Mouse (Mus musculus) thymus, adult 2 months (tissue): ENCODE data around the gene F2r. TPM values are rescaled to one million over a fixed set of nuclear protein-coding genes. Genes with fewer than 3 reads are reported as not detected.

Experiments
- DNase-seq: peaks from one replicate; pipeline ENCODE4 v3.0.0; 2021
- H3K27ac ChIP-seq: fragments of 200-500 bp; 2 replicates; pipeline ENCODE4 v1.5.1; 2012; ENCODE audit warnings: low read length, control low read depth; ENCODE audit not compliant: control insufficient read depth, insufficient read depth
- H3K27me3 ChIP-seq: fragments of 200-500 bp; 2 replicates; pipeline ENCODE4 v1.6.1; 2012; ENCODE audit warnings: mild to moderate bottlenecking, low read length, moderate library complexity, mixed read lengths; ENCODE audit not compliant: control insufficient read depth, insufficient read depth
- H3K36me3 ChIP-seq: fragments of 200-500 bp; 2 replicates; pipeline ENCODE4 v1.6.1; 2012; ENCODE audit warnings: mild to moderate bottlenecking, low read length, moderate library complexity; ENCODE audit not compliant: control insufficient read depth, insufficient read depth
- H3K4me1 ChIP-seq: fragments of 200-500 bp; replicated peaks from 2 replicates; pipeline ENCODE4 v1.6.1; 2012; ENCODE audit warnings: low read length; ENCODE audit not compliant: control insufficient read depth, insufficient read depth
- H3K4me3 ChIP-seq: fragments of 200-500 bp; 2 replicates; pipeline ENCODE4 v1.5.1; 2012; ENCODE audit warnings: mild to moderate bottlenecking, low read length, control low read depth, moderate library complexity; ENCODE audit not compliant: control insufficient read depth, insufficient read depth
- CTCF ChIP-seq: fragments of 200-500 bp; IDR thresholded peaks from 2 replicates; pipeline ENCODE4 v1.5.1; 2012; ENCODE audit warnings: mild to moderate bottlenecking, control low read depth, low read length, moderate library complexity, borderline replicate concordance; ENCODE audit not compliant: control insufficient read depth, poor library complexity, insufficient read depth; ENCODE audit errors: extremely low read depth
- POLR2A ChIP-seq: fragments of 200-500 bp; IDR thresholded peaks from 2 replicates; pipeline ENCODE4 v1.6.1; 2012; ENCODE audit warnings: mild to moderate bottlenecking, low read length, control low read depth, moderate library complexity; ENCODE audit not compliant: control insufficient read depth, poor library complexity, insufficient read depth; ENCODE audit errors: extremely low read depth
- WGBS: fragments of 180-500 bp; shearing (Covaris S2); methylation state at CpG from one replicate; pipeline ENCODE4 v1.1.7; 2018; 5-methylcytosine and 5-hydroxymethylcytosine counted together
- polyA plus RNA-seq: library from polyadenylated mRNA; depleted of rRNA; stranded (reverse); fragments of >200 nt; gene quantifications from 2 replicates; pipeline ENCODE4 v1.2.3, GENCODE M21; 2012

F2r gene
- polyA plus RNA-seq, 1 experiment = 11.6 TPM

DNA sequence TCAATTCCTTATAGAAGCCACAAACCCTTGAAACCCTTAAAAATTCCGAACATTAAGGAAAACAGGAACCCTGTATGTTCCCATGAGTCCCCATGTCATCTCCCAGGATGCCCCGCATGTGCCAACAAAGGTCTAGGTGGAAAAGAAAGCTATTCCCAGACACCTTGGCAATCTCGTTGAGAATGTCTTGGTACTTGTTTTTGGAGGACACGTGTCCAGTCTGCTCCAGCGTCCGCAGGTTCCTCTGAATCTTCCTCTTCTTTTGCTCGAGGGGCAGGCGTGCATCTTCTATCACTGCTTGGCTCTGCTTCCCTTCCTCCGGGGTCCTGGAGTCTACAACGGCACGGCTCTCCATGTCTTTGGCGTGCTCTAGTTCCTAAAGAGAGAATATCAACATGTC, 17.0 kb upstream of the F2r start:
- Histone ChIP-seq H3K27ac (no peak overlapping the region), H3K27me3 (no peaks in the 10 kb centered on the region), H3K4me3 (no peak overlapping the region), H3K4me1 (no peaks in the 10 kb centered on the region), H3K36me3 (peaks cover 11% of the 10 kb centered on the region; the same call in 1 of the 2 replicates)
- no peak for DNase-seq
- TF ChIP-seq CTCF = no peak
- TF ChIP-seq POLR2A = no peak
- WGBS = 94% methylated on average over 12 of the region's 12 CpGs

DNA sequence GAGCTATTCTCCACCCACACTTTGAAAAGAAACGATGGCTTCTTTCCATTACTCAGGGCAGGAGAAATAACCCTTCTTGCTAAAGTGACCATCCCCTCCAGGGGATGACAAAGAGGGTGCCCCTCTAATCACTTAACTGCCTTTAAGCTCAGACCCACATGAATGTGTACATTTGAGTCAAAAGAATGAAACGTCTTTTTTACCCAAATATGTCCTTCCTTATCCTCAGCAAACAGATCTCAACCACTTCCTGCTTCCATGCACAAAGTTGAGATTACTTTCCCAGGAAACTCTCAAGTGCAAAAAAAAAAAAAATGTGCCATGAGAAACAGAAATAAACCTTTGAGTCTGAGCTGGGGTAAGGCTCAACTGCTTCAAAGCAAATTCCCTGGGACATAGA, 16.2 kb upstream of the F2r start:
- Histone ChIP-seq H3K4me1 (no peaks in the 10 kb centered on the region), H3K27me3 (no peaks in the 10 kb centered on the region), H3K36me3 (peaks cover 14% of the 10 kb centered on the region; the same call in 1 of the 2 replicates), H3K27ac (no peak overlapping the region), H3K4me3 (no peak overlapping the region)
- DNase-seq = no peak
- WGBS = 44% methylated on average over 2 of the region's 2 CpGs
- TF ChIP-seq CTCF (no peak), POLR2A (no peak)

DNA sequence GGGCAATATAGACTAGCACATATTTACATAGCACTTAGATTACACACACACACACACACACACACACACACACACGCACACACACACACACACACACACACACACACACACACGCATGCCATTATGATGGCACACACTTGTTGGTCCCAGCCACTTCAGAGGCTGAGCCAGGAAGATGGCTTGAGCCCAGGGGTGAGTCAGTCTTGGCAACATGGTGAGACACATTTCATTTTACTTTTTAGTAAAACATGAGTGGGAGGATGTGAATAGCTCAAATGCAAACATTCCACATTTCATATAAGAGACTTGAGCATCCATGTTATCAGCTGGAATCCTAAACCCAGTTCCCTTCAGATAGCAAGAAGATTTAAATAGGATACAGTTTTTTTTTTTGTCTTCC, 15.1 kb upstream of the F2r start:
- Histone ChIP-seq H3K27ac (no peak overlapping the region), H3K36me3 (peaks cover 23% of the 10 kb centered on the region), H3K4me3 (no peak overlapping the region), H3K27me3 (no peaks in the 10 kb centered on the region), H3K4me1 (no peaks in the 10 kb centered on the region)
- TF ChIP-seq CTCF = no peak
- no peak for TF ChIP-seq POLR2A
- DNase-seq = no peak
- WGBS = 83% methylated on average over 2 of the region's 2 CpGs

DNA sequence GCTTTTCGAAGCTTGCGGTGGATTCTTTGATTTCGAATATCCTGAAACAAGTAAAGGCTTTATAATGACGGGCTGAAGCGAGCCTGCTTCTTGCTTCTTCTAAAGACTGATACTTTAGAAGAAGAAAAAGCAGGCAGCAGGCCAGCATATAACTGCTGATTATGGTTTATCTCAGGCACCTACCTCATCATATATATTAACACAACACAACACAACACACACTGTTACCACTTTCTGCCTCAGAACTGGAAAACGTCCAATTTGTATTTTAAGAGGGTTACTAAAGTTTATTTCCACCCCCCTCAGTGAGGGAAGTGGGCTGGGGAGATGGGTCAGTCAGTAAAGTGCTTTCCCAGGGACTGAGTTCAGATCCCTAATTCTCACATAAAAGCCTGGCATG, 13.9 kb upstream of the F2r start:
- Histone ChIP-seq H3K27me3 (no peaks in the 10 kb centered on the region), H3K36me3 (peaks cover 29% of the 10 kb centered on the region), H3K4me1 (no peaks in the 10 kb centered on the region), H3K4me3 (no peak overlapping the region), H3K27ac (no peak overlapping the region)
- no peak for DNase-seq
- no peak for TF ChIP-seq CTCF
- no peak for TF ChIP-seq POLR2A
- WGBS = 97% methylated on average over 6 of the region's 6 CpGs

DNA sequence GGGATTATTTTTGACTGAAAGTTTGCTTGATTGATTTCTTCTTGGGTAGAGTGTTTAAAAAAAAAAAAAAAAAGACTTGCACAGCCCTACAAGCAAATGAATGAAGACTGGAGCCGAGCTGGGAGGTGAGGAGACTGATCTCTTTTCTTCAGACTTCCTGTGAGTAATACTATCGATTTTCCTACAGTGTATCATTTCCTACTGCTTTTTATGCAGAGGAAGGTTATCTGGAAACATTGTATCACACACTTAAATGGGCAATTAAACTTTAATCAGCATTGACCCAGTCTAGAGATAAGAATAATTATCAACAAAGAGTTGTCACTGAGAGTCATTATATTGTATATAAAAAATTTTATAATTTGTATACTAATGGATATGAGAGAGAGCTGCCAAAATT, 12.5 kb upstream of the F2r start:
- H3K4me1 ChIP-seq = no peaks in the 10 kb centered on the region
- no peak for TF ChIP-seq POLR2A
- no peak for TF ChIP-seq CTCF
- DNase-seq = no peak
- no peak overlapping the region for H3K4me3 ChIP-seq
- H3K27me3 ChIP-seq = no peaks in the 10 kb centered on the region
- WGBS = 90% methylated on average over 2 of the region's 2 CpGs
- peaks cover 26% of the 10 kb centered on the region for H3K36me3 ChIP-seq
- no peak overlapping the region for H3K27ac ChIP-seq

DNA sequence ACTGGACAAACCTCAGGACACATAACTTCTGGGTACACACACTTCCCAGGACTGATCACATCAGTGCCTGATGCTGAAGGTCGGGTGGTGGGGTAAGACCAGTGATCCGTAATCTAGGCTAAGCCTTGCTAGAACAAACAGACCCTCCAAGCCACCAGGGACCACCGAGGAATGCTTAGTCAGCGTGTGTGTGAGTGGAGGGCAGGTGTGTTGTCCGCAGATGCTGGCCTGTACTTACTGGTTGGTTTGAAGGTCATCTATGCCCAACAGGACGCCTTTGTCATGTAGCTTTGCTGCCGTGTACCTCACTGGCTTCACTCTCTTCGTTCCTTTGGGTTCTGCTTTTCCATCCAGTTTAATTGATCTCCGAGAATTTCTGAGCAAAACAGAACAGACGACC, 11.5 kb upstream of the F2r start:
- DNase-seq = no peak
- no peak for TF ChIP-seq POLR2A
- no peak for TF ChIP-seq CTCF
- Histone ChIP-seq H3K27ac (no peak overlapping the region), H3K36me3 (peaks cover 26% of the 10 kb centered on the region), H3K27me3 (no peaks in the 10 kb centered on the region), H3K4me1 (no peaks in the 10 kb centered on the region), H3K4me3 (no peak overlapping the region)
- WGBS = 97% methylated on average over 10 of the region's 10 CpGs

DNA sequence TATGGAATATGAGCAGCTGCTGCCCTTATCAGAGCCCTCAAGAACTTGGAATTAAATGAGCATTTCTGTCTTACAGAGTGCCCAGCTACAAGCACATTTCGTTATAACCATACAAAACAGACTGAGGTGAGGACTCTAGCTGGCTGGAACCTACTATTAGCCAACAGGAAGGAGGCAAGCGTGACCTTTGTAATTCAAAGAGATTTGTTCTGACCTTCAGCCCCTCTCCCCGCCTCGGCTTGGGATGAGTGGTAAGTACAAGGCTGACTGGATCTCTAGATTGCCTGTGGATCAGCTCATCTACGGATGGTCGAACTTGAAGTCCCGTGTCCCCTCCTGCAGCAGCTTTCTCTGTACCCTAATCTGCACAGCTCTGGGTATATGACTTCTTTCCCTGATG, 8.4 kb upstream of the F2r start:
- no peak for DNase-seq
- no peaks in the 10 kb centered on the region for H3K4me1 ChIP-seq
- H3K36me3 ChIP-seq = peaks cover 24% of the 10 kb centered on the region
- TF ChIP-seq POLR2A = no peak
- no peak for TF ChIP-seq CTCF
- 93% methylated on average over 7 of the region's 7 CpGs for WGBS
- no peak overlapping the region for H3K27ac ChIP-seq
- H3K27me3 ChIP-seq = no peaks in the 10 kb centered on the region
- H3K4me3 ChIP-seq = no peak overlapping the region

DNA sequence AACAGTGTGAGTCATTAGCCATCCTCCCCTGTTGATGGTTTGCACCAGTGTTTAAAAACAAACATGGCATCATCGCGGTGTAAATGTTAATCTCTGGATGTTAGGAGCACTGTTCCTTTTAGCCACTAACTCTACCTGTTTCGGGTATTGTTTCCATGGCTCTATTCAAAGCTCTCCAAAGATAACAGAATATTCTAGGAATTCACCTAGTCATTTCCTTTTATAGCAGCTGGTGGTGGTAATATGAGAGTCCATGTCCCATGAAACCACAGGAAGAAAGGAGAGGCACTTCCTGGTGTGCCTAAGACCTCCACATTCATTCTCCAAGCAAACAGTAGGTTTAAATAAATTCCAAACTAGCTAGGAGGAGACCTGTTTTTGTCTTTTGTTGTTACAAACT, 4.8 kb upstream of the F2r start:
- no peak for TF ChIP-seq CTCF
- no peak for TF ChIP-seq POLR2A
- Histone ChIP-seq H3K4me1 (peaks cover 4% of the 10 kb centered on the region), H3K36me3 (peaks cover 4% of the 10 kb centered on the region), H3K27me3 (no peaks in the 10 kb centered on the region), H3K27ac (no peak overlapping the region), H3K4me3 (no peak overlapping the region)
- WGBS = 85% methylated on average over 3 of the region's 3 CpGs
- no peak for DNase-seq
